10 mouse cellular contexts compared by ENCODE assay signal in genomic region chr14:20607396-20608126, GRCm38 (mm10). TPM values are rescaled to one million over a fixed set of nuclear protein-coding genes. Genes with fewer than 3 reads are reported as not detected.
A peak's percentile ranks its signal among the peaks of the same experiment; 100 is the strongest.
DNase-seq lines count a peak whose midpoint lies in the region; ATAC-seq and TF ChIP-seq lines count a peak whose summit lies in the region.
"Had no signal": no experiment of that assay in that cellular context is flagged by ENCODE, and none has a peak within 500 bp of the region (broad histone marks: within the 10 kb centered on the region; RNA-seq: fewer than 3 reads in every experiment).

No protein-coding gene starts in this region.

- peak overlapping the region; percentile 53 for H3K27ac ChIP-seq in MEL (ENCODE audit: control insufficient read depth, low read depth, low read length)
- peak overlapping the region in 1 of 2 experiments; percentile 56; a peak in 2 of 4 replicates for H3K27ac ChIP-seq in heart, embryonic 14.5 days (replicated peaks in 1 of 2; ENCODE audit: control insufficient read depth in 1 of 2, insufficient read depth in 1 of 2, low read depth in 2 of 2, low read length in 2 of 2)

- WGBS in heart, embryonic 14.5 days, result 73% methylated on average over 9 of the region's 9 CpGs
- WGBS in lung, adult 2 months, result 30% methylated on average over 9 of the region's 9 CpGs

- DNase-seq in frontal cortex, postnatal 36 days (ENCODE audit: low spot score in 2 of 2), result no peak
- peak; percentile 72 for DNase-seq in MEL (ENCODE audit: low read depth, low spot score)
- DNase-seq in lung, adult 2 months, result peak; percentile 62
- no peak for DNase-seq in frontal cortex, postnatal 10 days (ENCODE audit: low spot score in 2 of 2)
- no peak for DNase-seq in testis, postnatal 14 days (ENCODE audit: low spot score)
- DNase-seq: cerebellum, adult 11-12 months; thymus, adult 2 months had no signal

- H3K9ac ChIP-seq in MEL (ENCODE audit: control insufficient read depth, low read depth, low read length, poor library complexity, severe bottlenecking), result peak overlapping the region; percentile 51
- H3K9ac ChIP-seq in heart, embryonic 14.5 days (ENCODE audit: low read length), result peak overlapping the region; percentile 42; the same call in 1 of the 2 replicates

- TF ChIP-seq EP300 in MEL (IDR thresholded peaks at IDR 0.05; ENCODE audit: low read depth in 1 of 2, low read length in 2 of 2), result peak; percentile 35 to 51; a peak in 2 of 4 replicates

- no peak for TF ChIP-seq RAD21 in MEL (IDR thresholded peaks at IDR 0.05; ENCODE audit: low read depth, low read length)

- peak; percentile 31; the same call in 1 of the 2 replicates for ATAC-seq in frontal cortex, adult (ENCODE audit: low TSS enrichment)
- no peak for ATAC-seq in heart, embryonic 14.5 days (ENCODE audit: insufficient number of reproducible peaks, insufficient read depth, low FRiP score, low read depth)
- no peak for ATAC-seq in monocyte, adult 5-6 weeks (replicated peaks; ENCODE audit: insufficient number of reproducible peaks, low FRiP score, low TSS enrichment, poor library complexity, severe bottlenecking)

- peaks cover 12 to 13% of the 10 kb centered on the region in 2 experiments for H3K4me1 ChIP-seq in MEL (ENCODE audit: control insufficient read depth in 1 of 2, insufficient read depth in 2 of 2, low read length in 2 of 2)
- H3K4me1 ChIP-seq in heart, embryonic 14.5 days (ENCODE audit: control insufficient read depth in 2 of 2, insufficient read depth in 2 of 2, low read length in 2 of 2), result peaks cover 4 to 17% of the 10 kb centered on the region in 2 experiments
- H3K4me1 ChIP-seq in lung, adult 2 months (ENCODE audit: control insufficient read depth, insufficient read depth, low read length), result peaks cover 8% of the 10 kb centered on the region

- no peaks in the 10 kb centered on the region for H3K9me3 ChIP-seq in MEL (replicated peaks; ENCODE audit: insufficient read depth, low read length)
- no peaks in the 10 kb centered on the region for H3K9me3 ChIP-seq in heart, embryonic 14.5 days (ENCODE audit: control insufficient read depth, low read length)

- H3K4me2 ChIP-seq in heart, embryonic 14.5 days (ENCODE audit: low read length), result no peak overlapping the region

- TF ChIP-seq CTCF in MEL (IDR thresholded peaks at IDR 0.05 in 2 of 3, conservative IDR thresholded peaks at IDR 0.05 in 1 of 3; ENCODE audit: control insufficient read depth in 1 of 3, insufficient read depth in 1 of 3, low read depth in 2 of 3, low read length in 3 of 3, poor library complexity in 1 of 3, severe bottlenecking in 1 of 3), result no peak
- TF ChIP-seq CTCF in lung, adult 2 months (IDR thresholded peaks at IDR 0.05; ENCODE audit: insufficient read depth, low read length), result no peak

- no peak for TF ChIP-seq POLR2A in MEL (IDR thresholded peaks at IDR 0.05; ENCODE audit: control insufficient read depth in 1 of 2, insufficient read depth in 1 of 2, low read depth in 1 of 2, low read length in 2 of 2, poor library complexity in 1 of 2)
- TF ChIP-seq POLR2A in lung, adult 2 months (IDR thresholded peaks at IDR 0.05; ENCODE audit: borderline replicate concordance, extremely low read depth, low read depth, low read length), result no peak

- H3K79me2 ChIP-seq in MEL (ENCODE audit: control insufficient read depth, insufficient read depth, low read length, poor library complexity), result no peaks in the 10 kb centered on the region; the same call in 1 of the 2 replicates

- H3K27me3 ChIP-seq in MEL (ENCODE audit: control insufficient read depth in 1 of 2, insufficient read depth in 2 of 2, low read length in 2 of 2), result no peaks in the 10 kb centered on the region
- H3K27me3 ChIP-seq in heart, embryonic 14.5 days (ENCODE audit: control insufficient read depth, insufficient read depth, low read length), result no peaks in the 10 kb centered on the region

- H3K36me3 ChIP-seq in MEL (ENCODE audit: control insufficient read depth in 1 of 2, insufficient read depth in 2 of 2, low read length in 2 of 2), result peaks cover 0 to 14% of the 10 kb centered on the region in 2 experiments; a peak in 2 of 4 replicates
- H3K36me3 ChIP-seq in heart, embryonic 14.5 days (ENCODE audit: control insufficient read depth, insufficient read depth, low read length), result peaks cover 7% of the 10 kb centered on the region; the same call in 1 of the 2 replicates

- peak overlapping the region; percentile 53 to 55 for H3K4me3 ChIP-seq in MEL (ENCODE audit: control insufficient read depth in 1 of 2, insufficient read depth in 1 of 2, low read depth in 2 of 2, low read length in 2 of 2)
- no peak overlapping the region for H3K4me3 ChIP-seq in heart, embryonic 14.5 days (ENCODE audit: control insufficient read depth in 1 of 2, insufficient read depth in 1 of 2, low read depth in 1 of 2, low read length in 2 of 2)
- H3K4me3 ChIP-seq in lung, adult 2 months (replicated peaks; ENCODE audit: extremely low read depth, low read depth, low read length), result peak overlapping the region; percentile 81

TF ChIP-seq in MEL, 35 proteins besides CTCF, POLR2A, EP300 and RAD21:
- 0 out of 2 replicates have a peak, but pooled peaks have one; percentile 47 for TF ChIP-seq MXI1 (IDR thresholded peaks at IDR 0.05; ENCODE audit: low read depth, low read length)
- no peak for TF ChIP-seq MEF2A (IDR thresholded peaks at IDR 0.05; ENCODE audit: extremely low read depth, insufficient replicate concordance, low read depth, low read length, poor library complexity, severe bottlenecking)
- TF ChIP-seq GABPA (IDR thresholded peaks at IDR 0.05; ENCODE audit: low read depth, low read length), result no peak
- no peak for TF ChIP-seq CHD1 (IDR thresholded peaks at IDR 0.05; ENCODE audit: low read depth, low read length)
- TF ChIP-seq ETS1 (IDR thresholded peaks at IDR 0.05; ENCODE audit: low read depth, low read length), result peak; percentile 98
- TF ChIP-seq HCFC1 (IDR thresholded peaks at IDR 0.05; ENCODE audit: low read depth, low read length), result no peak
- peak; percentile 73 for TF ChIP-seq GATA1 (IDR thresholded peaks at IDR 0.05; ENCODE audit: low read depth, low read length)
- TF ChIP-seq ZNF384 (IDR thresholded peaks at IDR 0.05; ENCODE audit: low read depth, low read length), result peak; percentile 97
- TF ChIP-seq TCF12 (IDR thresholded peaks at IDR 0.05; ENCODE audit: low read depth, low read length), result peak; percentile 41; the same call in 1 of the 2 replicates
- 0 out of 2 replicates have a peak, but pooled peaks have one; percentile 3 for TF ChIP-seq USF1 (IDR thresholded peaks at IDR 0.05; ENCODE audit: low read depth, low read length)
- peak; percentile 74 for TF ChIP-seq SIN3A (IDR thresholded peaks at IDR 0.05; ENCODE audit: low read length)
- peak; percentile 98 for TF ChIP-seq JUND (IDR thresholded peaks at IDR 0.05; ENCODE audit: low read depth, low read length)
- no peak for TF ChIP-seq E2F4 (IDR thresholded peaks at IDR 0.05; ENCODE audit: borderline replicate concordance, low read depth, low read length)
- no peak for TF ChIP-seq POLR2AphosphoS5 (IDR thresholded peaks at IDR 0.05; ENCODE audit: borderline replicate concordance, low read depth, low read length)
- no peak for TF ChIP-seq UBTF (IDR thresholded peaks at IDR 0.05; ENCODE audit: borderline replicate concordance, insufficient read depth, low read depth, low read length)

RNA-seq across cellular contexts. Expression of gene Usp54, which starts 33.3 kb away (rescaled TPM):
- 1.2 and 1.5 TPM in 2 replicates for total RNA-seq in MEL (2012; rRNA removed)
- polyA plus RNA-seq in MEL (2012; ENCODE audit: insufficient read depth in 1 of 2, insufficient read length in 2 of 2, low read depth in 1 of 2, low replicate concordance in 2 of 2, missing spikeins in 1 of 2), result 1 to 10 TPM in 1 of 2 experiments, not detected in 1; 2.6 TPM
- polyA plus RNA-seq in heart, embryonic 14.5 days (2014; fragmentation: Nextera tagmentation; extraction: Ambion mirVana), result 5.5 and 6.1 TPM in 2 replicates
- 14.9 and 17.6 TPM in 2 replicates for polyA plus RNA-seq in lung, adult 2 months (2012; rRNA removed)
- total RNA-seq in monocyte, adult 5-6 weeks (2017), result 0.57 to 5.1 TPM (median 2.0 TPM) in 3 replicates

RNA-seq across cellular contexts. Expression of gene Myoz1, which starts 48.8 kb away (rescaled TPM):
- total RNA-seq in MEL (2012; rRNA removed), result 0.15 TPM in 1 of 2 replicates, not detected in the other
- polyA plus RNA-seq in MEL (2012; ENCODE audit: insufficient read depth in 1 of 2, insufficient read length in 2 of 2, low read depth in 1 of 2, low replicate concordance in 2 of 2, missing spikeins in 1 of 2), result under 1 TPM in 1 of 2 experiments, not detected in 1; 0.15 TPM
- polyA plus RNA-seq in heart, embryonic 14.5 days (2014; fragmentation: Nextera tagmentation; extraction: Ambion mirVana), result 18.5 and 20.2 TPM in 2 replicates
- polyA plus RNA-seq in lung, adult 2 months (2012; rRNA removed), result 19.8 TPM in 1 of 2 replicates, not detected in the other
- total RNA-seq in monocyte, adult 5-6 weeks (2017), result 1.1 TPM in 1 of 3 replicates, not detected in the others

Comparison
In these comparisons a context has a peak if more than half of its experiments do, and no peak if none do; other contexts are left out.
1. DNase-seq: peak in MEL (single experiment) and lung, adult 2 months (single experiment); none in frontal cortex, postnatal 36 days (0 of 2), frontal cortex, postnatal 10 days (0 of 2) and testis, postnatal 14 days (single experiment).
2. H3K4me3 ChIP-seq: peak in MEL (2 of 2) and lung, adult 2 months (single experiment); none in heart, embryonic 14.5 days (0 of 2).